Mouse (Mus musculus) forebrain, embryonic 14.5 days (tissue): ENCODE results near the gene Rusc2. TPM values are rescaled to one million over a fixed set of nuclear protein-coding genes. Genes with fewer than 3 reads are reported as not detected.

ENCODE experiments used
- ATAC-seq: fragments of 200-750 bp; cut with Nextera tagmentation; 2 replicates; pipeline ENCODE4 v1.8.0; 2017; ENCODE audit warnings: mild to moderate bottlenecking, moderate library complexity
- DNase-seq: peaks from one replicate; pipeline ENCODE4 v3.0.0-alpha.2; 2015; ENCODE audit warnings: low spot score
- H3K27ac ChIP-seq: fragments of 300-500 bp; sonication (generic); 2 replicates; pipeline ENCODE4 v1.5.1; 2014; ENCODE audit warnings: low read depth, mild to moderate bottlenecking, control low read depth, low read length, moderate library complexity
- H3K27me3 ChIP-seq: fragments of 300-500 bp; sonication (generic); replicated peaks from 2 replicates; pipeline ENCODE4 v1.6.1; 2014; ENCODE audit warnings: low read length, control low read depth, mixed read lengths; ENCODE audit not compliant: control insufficient read depth, insufficient read depth
- H3K36me3 ChIP-seq: fragments of 300-500 bp; sonication (generic); 2 replicates; pipeline ENCODE4 v1.6.1; 2014; ENCODE audit warnings: low read length, control low read depth; ENCODE audit not compliant: control insufficient read depth, insufficient read depth
- H3K4me1 ChIP-seq: fragments of 300-500 bp; sonication (generic); 2 replicates; pipeline ENCODE4 v1.6.1; 2014; ENCODE audit warnings: antibody characterized with exemption, low read length, control low read depth; ENCODE audit not compliant: control insufficient read depth, insufficient read depth
- H3K4me2 ChIP-seq: fragments of 300-500 bp; sonication (generic); 2 replicates; pipeline ENCODE4 v1.6.1; 2014; ENCODE audit warnings: mild to moderate bottlenecking, control low read depth, low read length
- H3K4me3 ChIP-seq: fragments of 300-500 bp; sonication (generic); 2 replicates; pipeline ENCODE4 v1.5.1; 2014; ENCODE audit warnings: low read depth, low read length, control low read depth
- H3K9ac ChIP-seq: fragments of 300-500 bp; sonication (generic); 2 replicates; pipeline ENCODE4 v1.6.1; 2014; ENCODE audit warnings: mild to moderate bottlenecking, low read length, control low read depth, moderate library complexity
- H3K9me3 ChIP-seq: fragments of 300-500 bp; sonication (generic); replicated peaks from 2 replicates; pipeline ENCODE4 v1.6.1; 2016; ENCODE audit warnings: low read length, control low read depth, mixed read lengths; ENCODE audit not compliant: control insufficient read depth
- WGBS: fragments of 180-500 bp; shearing (Covaris S2); extraction: QIAGEN DNeasy Blood & Tissue Kit; methylation state at CpG from one replicate; pipeline ENCODE4 v1.1.7; 2014; 5-methylcytosine and 5-hydroxymethylcytosine counted together
- polyA plus RNA-seq: library from polyadenylated mRNA; unstranded; fragments of >200 nt; fragmentation: Nextera tagmentation; extraction: Ambion mirVana; gene quantifications from 2 replicates; pipeline ENCODE4 v1.2.1, GENCODE M21; 2014

Rusc2 gene
- polyA plus RNA-seq, 1 experiment from 2014 or later: 47.8 TPM

DNA sequence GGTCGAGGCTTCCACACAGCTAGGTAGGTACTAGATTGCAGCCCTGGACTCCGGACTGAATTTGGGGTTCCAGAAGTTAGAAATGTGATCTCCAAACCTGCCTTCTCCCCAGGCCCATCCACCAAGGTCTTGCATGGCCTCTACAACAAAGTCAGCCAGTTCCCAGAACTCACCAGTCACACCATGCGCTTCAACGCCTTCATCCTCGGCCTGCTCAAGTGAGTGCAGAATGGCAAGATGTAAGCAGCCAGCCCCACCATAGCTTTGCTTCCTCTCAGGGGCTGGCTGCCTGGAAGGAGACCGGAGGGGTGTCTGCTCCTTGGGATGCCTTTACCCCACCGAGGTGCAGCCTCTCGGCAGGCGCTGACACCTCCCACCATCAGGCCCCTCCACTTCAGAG, 42.3 kb downstream of the Rusc2 start:
- Histone ChIP-seq H3K27me3 (peaks cover 45% of the 10 kb centered on the region), H3K4me2 (no peak overlapping the region), H3K9ac (no peak overlapping the region), H3K4me1 (no peaks in the 10 kb centered on the region; the same call in 1 of the 2 replicates), H3K4me3 (no peak overlapping the region), H3K36me3 (peaks cover 64% of the 10 kb centered on the region), H3K9me3 (no peaks in the 10 kb centered on the region), H3K27ac (no peak overlapping the region)
- WGBS: 80% methylated on average over 9 of the region's 9 CpGs
- no peak for ATAC-seq
- DNase-seq: no peak

DNA sequence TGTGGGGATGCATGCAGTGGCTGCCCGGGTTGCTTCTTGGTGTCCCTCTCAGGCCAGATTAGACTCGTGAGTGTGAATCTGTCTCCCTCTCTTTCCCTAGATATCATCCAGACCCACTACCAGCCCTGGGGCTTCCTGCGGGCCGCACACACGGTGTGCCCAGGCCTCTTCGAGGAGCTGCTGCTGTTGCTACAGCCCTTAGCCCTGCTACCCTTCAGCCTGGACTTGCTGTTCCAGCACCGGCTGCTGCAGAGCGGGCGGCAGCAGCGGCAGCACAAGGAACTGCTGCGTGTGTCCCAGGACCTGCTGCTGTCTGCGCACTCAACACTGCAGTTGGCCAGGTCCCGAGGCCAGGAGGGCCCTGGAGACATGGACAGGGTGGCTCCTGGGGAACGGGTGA, 43.4 kb downstream of the Rusc2 start:
- DNase-seq (no peak), ATAC-seq (no peak)
- Histone ChIP-seq H3K4me3 (no peak overlapping the region), H3K36me3 (peaks cover 59% of the 10 kb centered on the region), H3K4me2 (no peak overlapping the region), H3K27me3 (peaks cover 45% of the 10 kb centered on the region), H3K9ac (0 out of 2 replicates have a peak overlapping the region, but pooled peaks have one; percentile 25), H3K4me1 (no peaks in the 10 kb centered on the region; the same call in 1 of the 2 replicates), H3K27ac (no peak overlapping the region), H3K9me3 (no peaks in the 10 kb centered on the region)
- WGBS: 26% methylated on average over 14 of the region's 14 CpGs

DNA sequence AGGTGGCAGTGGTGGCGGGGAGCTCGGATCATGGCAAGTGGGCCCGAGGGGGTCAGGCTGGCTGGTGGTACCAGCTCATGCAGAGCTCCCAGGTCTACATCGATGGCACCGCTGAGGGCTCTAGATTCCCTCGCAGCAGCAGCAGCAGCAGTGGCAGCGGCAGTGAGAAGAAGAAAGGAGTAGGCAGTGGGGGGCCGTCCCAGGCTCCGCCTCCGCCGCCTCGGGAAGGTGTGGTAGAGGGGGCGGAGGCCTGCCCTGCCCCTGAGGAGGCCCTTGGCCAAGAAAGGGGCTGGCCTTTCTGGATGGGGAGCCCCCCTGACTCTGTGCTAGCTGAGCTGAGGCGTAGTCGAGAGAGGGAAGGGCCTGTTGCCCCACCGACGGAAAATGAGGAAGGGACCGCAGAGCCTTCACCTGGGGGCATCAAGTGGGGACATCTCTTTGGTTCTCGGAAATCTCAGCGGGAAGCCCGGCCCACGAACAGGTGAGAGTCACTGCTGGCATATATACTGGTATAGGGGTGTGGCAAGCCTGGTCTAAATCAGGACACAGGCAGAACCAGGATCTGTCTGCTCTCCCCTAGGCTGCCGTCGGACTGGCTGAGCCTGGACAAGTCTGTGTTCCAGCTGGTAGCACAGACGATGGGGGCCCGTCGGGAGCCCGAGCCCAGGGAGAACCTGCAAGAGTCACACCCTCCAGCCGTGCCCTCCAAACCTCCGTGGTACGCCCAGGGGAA, 44.0 kb downstream of the Rusc2 start:
- Histone ChIP-seq H3K4me1 (no peaks in the 10 kb centered on the region; the same call in 1 of the 2 replicates), H3K9ac (0 out of 2 replicates have a peak overlapping the region, but pooled peaks have one; percentile 25), H3K27ac (no peak overlapping the region), H3K36me3 (peaks cover 59% of the 10 kb centered on the region), H3K4me3 (no peak overlapping the region), H3K4me2 (no peak overlapping the region), H3K27me3 (peaks cover 45% of the 10 kb centered on the region), H3K9me3 (no peaks in the 10 kb centered on the region)
- DNase-seq (no peak), ATAC-seq (no peak)
- 20% methylated on average over 30 of the region's 31 CpGs for WGBS

DNA sequence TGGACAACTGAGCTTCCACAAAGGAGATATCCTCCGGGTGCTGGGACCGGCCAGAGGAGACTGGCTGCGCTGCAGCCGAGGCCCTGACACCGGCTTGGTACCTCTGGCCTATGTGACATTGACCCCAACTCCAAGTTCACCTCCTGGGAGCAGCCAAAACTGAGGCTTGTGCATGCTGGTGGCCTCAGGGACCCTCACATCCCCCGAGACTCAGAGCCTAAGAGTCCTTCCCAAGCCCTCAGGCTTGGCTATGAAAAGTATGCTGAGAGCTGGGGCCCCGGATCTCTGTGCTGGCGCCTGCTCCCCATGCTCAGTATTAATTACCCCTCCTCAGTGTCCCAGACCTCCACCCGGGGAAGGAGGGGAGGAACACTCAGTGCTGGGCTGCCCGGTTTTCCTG, 44.7 kb downstream of the Rusc2 start:
- Histone ChIP-seq H3K27ac (no peak overlapping the region), H3K4me1 (no peaks in the 10 kb centered on the region; the same call in 1 of the 2 replicates), H3K9me3 (no peaks in the 10 kb centered on the region), H3K4me2 (no peak overlapping the region), H3K27me3 (peaks cover 45% of the 10 kb centered on the region), H3K36me3 (peaks cover 59% of the 10 kb centered on the region), H3K9ac (no peak overlapping the region), H3K4me3 (no peak overlapping the region)
- DNase-seq: no peak
- 49% methylated on average over 10 of the region's 10 CpGs for WGBS
- no peak for ATAC-seq

DNA sequence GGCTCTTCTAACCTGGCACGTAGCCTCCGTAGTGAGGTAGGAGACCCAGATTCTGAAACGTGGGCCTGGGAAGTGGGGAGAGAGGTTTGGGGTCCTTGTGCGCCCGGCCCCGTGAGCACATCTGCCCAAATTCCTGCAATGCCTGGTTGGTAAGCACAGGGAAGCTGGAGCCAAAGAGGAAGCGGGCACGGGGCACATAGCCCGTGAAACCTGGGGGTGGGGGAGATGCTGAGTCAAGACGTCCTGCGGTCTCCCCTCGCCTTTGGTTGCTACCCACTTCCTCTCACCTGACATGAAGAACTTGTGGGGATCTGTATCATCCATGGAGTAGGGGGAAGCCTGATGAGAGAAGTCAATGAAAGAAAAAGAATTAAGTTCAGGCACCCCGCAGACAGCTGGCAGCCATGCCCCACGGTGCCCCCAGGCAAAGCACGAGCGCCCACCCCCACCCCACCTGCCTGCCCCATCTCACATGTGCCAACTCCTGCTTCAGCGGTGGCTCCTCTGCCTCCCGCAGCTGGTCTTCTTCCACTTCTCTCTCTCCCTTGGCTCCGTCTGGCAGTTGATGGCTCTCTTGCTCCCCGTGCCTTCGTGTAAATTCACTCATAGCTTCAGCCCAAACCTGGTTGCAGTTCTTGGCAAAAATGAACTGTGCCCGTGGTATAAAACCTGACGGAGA, 45.9 kb downstream of the Rusc2 start:
- H3K9me3 ChIP-seq: no peaks in the 10 kb centered on the region
- DNase-seq (peak; percentile 20), ATAC-seq (no peak)
- WGBS: 21% methylated on average over 23 of the region's 23 CpGs
- no peak overlapping the region for H3K4me3 ChIP-seq
- H3K27me3 ChIP-seq: peaks cover 45% of the 10 kb centered on the region
- 0 out of 2 replicates have a peak overlapping the region, but pooled peaks have one; percentile 5 for H3K4me2 ChIP-seq
- H3K27ac ChIP-seq: no peak overlapping the region
- no peaks in the 10 kb centered on the region; the same call in 1 of the 2 replicates for H3K4me1 ChIP-seq
- peaks cover 48% of the 10 kb centered on the region for H3K36me3 ChIP-seq
- no peak overlapping the region for H3K9ac ChIP-seq

DNA sequence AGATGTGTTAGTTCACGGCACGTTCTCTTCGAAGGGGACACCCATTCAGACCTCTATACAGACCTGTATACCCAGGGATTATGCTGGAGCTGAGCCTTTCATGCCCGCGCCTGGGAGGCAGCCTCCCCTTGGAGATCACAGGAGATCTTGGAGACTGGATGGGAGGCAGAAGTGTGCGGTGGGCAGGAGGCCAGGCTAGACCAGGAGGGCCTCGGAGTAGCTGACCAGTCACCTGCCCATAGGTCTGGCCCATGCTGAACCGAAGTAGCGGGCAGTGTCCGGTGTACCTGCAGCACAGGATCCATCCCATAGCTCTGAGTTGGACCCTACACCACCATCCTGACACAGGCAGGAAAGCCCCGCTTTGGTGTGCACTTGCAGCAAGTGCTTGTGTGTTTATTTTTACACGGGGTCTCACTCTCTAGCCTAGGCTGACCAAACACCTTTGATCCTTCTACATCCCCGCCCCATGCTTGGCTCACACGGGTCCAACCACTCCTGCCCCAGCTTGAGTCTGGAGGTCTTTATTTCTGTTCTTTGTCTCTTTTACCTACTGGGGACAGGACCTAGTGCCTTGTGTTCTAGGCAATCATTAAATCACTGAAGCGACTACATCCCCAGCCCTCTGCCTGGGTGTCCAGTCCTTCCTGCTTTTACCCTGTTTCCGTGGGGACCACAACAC, 46.5 kb downstream of the Rusc2 start:
- no peak overlapping the region for H3K4me2 ChIP-seq
- ATAC-seq: no peak; the same call in 1 of the 2 replicates
- peaks cover 44% of the 10 kb centered on the region for H3K27me3 ChIP-seq
- H3K9me3 ChIP-seq: no peaks in the 10 kb centered on the region
- H3K4me3 ChIP-seq: no peak overlapping the region
- H3K4me1 ChIP-seq: no peaks in the 10 kb centered on the region; the same call in 1 of the 2 replicates
- no peak overlapping the region for H3K9ac ChIP-seq
- H3K36me3 ChIP-seq: peaks cover 41% of the 10 kb centered on the region
- 29% methylated on average over 16 of the region's 16 CpGs for WGBS
- no peak for DNase-seq
- no peak overlapping the region for H3K27ac ChIP-seq

DNA sequence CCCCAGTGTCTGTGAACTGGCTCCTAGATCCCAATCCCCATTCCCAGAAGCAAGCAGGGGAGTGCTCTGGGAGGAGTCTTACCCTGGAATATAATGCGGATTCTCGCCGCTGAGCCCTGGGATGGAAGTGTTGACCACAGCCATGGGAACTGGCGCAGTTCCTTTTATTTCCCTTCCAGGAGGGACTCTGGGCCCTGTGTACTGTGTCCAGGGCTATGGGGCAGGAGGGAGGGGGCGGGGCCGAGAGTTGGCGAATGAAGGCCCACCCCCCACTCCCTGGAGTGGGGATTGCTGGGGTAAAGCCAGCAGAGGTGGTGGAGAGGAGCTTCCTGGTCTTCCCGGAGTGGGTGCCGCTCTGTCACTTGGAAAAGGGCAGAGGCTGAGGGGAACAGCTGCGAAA, 47.2 kb downstream of the Rusc2 start, which contains the start of gene Fam166b:
Gene Fam166b (minus strand): TSS at position 189 of the 400 bp plus-strand sequence.
- no peak within 1 kb of the TSS for H3K27ac ChIP-seq
- ATAC-seq: no peak

DNA sequence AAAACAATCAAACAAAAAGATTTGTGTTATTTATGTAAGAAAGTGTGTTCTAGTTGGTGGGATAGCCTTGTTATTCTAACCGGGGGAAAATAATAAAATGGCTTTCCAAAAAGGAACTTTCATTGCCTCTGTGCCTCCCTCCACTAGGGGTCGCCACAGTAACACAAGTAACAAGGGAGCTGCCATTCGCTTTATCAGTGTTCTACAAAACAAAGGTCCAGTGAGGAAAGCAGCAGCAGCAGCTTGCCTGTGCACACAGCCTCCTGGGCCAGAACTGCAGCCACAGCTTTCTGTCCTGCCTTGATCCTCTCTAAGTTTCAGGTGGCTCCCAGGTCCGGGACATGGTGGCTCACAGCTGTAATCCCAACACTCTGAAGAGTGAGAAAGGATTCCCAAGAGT, 49.9 kb downstream of the Rusc2 start:
- ATAC-seq: peak; percentile 74
- under 1% methylated on average over 4 of the region's 4 CpGs for WGBS

More for the DNA sequence above, 47.2 kb downstream of the Rusc2 start, which contains the start of gene Fam166b:
- Histone ChIP-seq H3K36me3 (peaks cover 35% of the 10 kb centered on the region), H3K4me1 (no peaks in the 10 kb centered on the region; the same call in 1 of the 2 replicates), H3K27me3 (peaks cover 40% of the 10 kb centered on the region), H3K4me3 (no peak within 1 kb of the TSS), H3K9ac (peak within 1 kb of the TSS; percentile 25; the same call in 1 of the 2 replicates), H3K9me3 (no peaks in the 10 kb centered on the region), H3K4me2 (0 out of 2 replicates have a peak within 1 kb of the TSS, but pooled peaks have one; percentile 23)
- peak; percentile 23 for DNase-seq
- 7% methylated on average over 10 of the region's 10 CpGs for WGBS

More for the DNA sequence above, 49.9 kb downstream of the Rusc2 start:
- Histone ChIP-seq H3K36me3 (peaks cover 7% of the 10 kb centered on the region), H3K9ac (no peak overlapping the region), H3K27me3 (peaks cover 17% of the 10 kb centered on the region), H3K4me2 (no peak overlapping the region), H3K4me3 (no peak overlapping the region), H3K4me1 (no peaks in the 10 kb centered on the region; the same call in 1 of the 2 replicates), H3K9me3 (no peaks in the 10 kb centered on the region), H3K27ac (peak overlapping the region; percentile 82)
- DNase-seq: peak; percentile 96
